Mouse (Mus musculus) embryonic fibroblast, embryonic 13.5 days (primary cell): ENCODE results near the gene Parn. TPM values are rescaled to one million over a fixed set of nuclear protein-coding genes. Genes with fewer than 3 reads are reported as not detected.
A peak's percentile ranks its signal among the peaks of the same experiment; 100 is the strongest.
"Not testable (repeated sequence)": the region's sequence is repeated elsewhere in the genome, so short reads cannot be mapped to it uniquely, and the experiment has no call there.

ENCODE experiments used
- H3K27ac ChIP-seq: 2 replicates; pipeline ENCODE4 v1.5.1; 2012; ENCODE audit warnings: low read length, control low read depth, inconsistent platforms; ENCODE audit not compliant: insufficient read depth
- H3K4me1 ChIP-seq: 2 replicates; pipeline ENCODE4 v1.6.1; 2011; ENCODE audit warnings: low read length; ENCODE audit not compliant: control insufficient read depth, insufficient read depth
- H3K4me3 ChIP-seq: 2 replicates; pipeline ENCODE4 v1.5.1; 2011; ENCODE audit warnings: mild to moderate bottlenecking, control low read depth, low read length; ENCODE audit not compliant: insufficient read depth
- CTCF ChIP-seq: IDR thresholded peaks from 2 replicates; pipeline ENCODE4 v1.5.1; 2011; ENCODE audit warnings: mild to moderate bottlenecking, control low read depth, low read length, moderate library complexity, borderline replicate concordance; ENCODE audit not compliant: insufficient read depth
- POLR2A ChIP-seq: IDR thresholded peaks from 2 replicates; pipeline ENCODE4 v1.6.1; 2011; ENCODE audit warnings: low read depth, mild to moderate bottlenecking, control low read depth, low read length, moderate library complexity
- polyA plus RNA-seq: library from polyadenylated mRNA; stranded (reverse); fragments of >200 nt; gene quantifications from 2 replicates; pipeline ENCODE4 v1.2.4, GENCODE M21; 2011; ENCODE audit warnings: low read depth; ENCODE audit not compliant: missing spikeins, insufficient read length

Parn gene
- polyA plus RNA-seq, 1 experiment, result 38.1 TPM

DNA sequence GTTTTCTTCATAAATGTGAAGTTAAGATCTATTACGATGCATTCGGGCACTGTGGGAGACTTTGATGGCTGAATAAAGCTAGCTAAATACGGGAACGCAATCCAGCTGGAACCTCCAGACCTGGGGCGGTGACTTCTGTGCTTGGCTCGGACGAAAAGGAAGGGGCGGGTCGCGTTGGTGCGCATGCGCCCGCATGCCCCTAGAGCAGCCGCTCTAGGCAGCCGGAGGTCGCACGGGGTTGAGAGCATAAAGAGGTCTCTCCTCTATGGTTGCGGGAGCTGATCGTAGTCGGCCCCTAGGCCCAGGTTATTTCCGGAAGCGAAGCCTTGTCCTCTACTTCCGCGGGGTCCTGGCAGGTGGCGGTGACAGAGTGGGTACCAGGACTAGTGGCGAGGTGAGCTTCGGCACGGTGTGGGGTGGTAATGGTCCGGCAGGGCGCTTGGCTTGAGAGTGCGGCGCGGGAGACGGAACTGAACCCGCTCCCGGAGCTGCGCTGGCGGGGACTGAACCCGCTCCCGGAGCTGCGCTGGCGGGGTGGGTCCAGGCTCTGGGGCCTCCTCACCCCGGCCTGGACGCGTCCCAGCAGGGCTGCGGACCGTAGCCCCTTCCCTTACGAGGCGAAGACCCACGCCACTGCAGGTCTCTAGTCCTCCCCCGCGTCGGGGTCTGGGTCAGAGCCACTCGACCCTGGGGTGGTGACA, 3.9 kb upstream of the Parn start, which contains the start of the genes Bfar and 3110001I22Rik:
TSS of gene Bfar (plus strand) at position 174 of the 701 bp plus-strand sequence.
TSS of gene 3110001I22Rik (plus strand) at position 245 of the 701 bp plus-strand sequence.
- Histone ChIP-seq H3K27ac (peak within 1 kb of the TSS; percentile 69), H3K4me3 (peak within 1 kb of the TSS; percentile 99), H3K4me1 (no peaks in the 10 kb centered on the region)
- peak; percentile 84 for TF ChIP-seq POLR2A
- TF ChIP-seq CTCF, result no peak

DNA sequence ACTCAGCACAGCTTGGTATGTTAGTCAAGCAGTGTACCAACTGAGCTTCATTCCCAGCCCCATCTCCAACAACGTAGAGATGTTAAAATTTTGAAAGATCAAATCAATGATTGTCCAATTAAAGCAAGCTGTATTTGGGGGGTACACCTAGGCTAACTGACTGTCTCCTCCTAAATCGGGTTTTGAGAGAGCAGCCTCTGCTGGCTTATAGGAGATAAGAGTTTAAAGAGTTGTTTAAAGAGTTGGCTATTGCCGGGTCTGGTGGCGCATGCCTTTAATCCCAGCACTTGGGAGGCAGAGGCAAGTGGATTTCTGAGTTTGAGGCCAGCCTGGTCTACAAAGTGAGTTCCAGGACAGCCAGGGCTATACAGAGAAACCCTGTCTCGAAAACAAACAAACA, 2.9 kb upstream of the Parn start:
- not testable (repeated sequence) for H3K4me1 ChIP-seq, H3K4me3 ChIP-seq, H3K27ac ChIP-seq

- Histone ChIP-seq H3K4me1 (no peaks in the 10 kb centered on the region), H3K4me3 (no peak overlapping the region), H3K27ac (no peak overlapping the region)
- TF ChIP-seq CTCF, result no peak
- TF ChIP-seq POLR2A, result no peak
Measured at GRCm38 (mm10) chr16:13669282-13669681, 1.3 kb upstream of the Parn start.

GRCm38 (mm10) chr16:13668402-13669108, 585 bp upstream of the Parn start:
- no peak for TF ChIP-seq POLR2A
- no peak for TF ChIP-seq CTCF
- no peaks in the 10 kb centered on the region for H3K4me1 ChIP-seq
- no peak overlapping the region for H3K4me3 ChIP-seq
- H3K27ac ChIP-seq, result no peak overlapping the region

- Histone ChIP-seq H3K4me3 (no peak overlapping the region), H3K4me1 (no peaks in the 10 kb centered on the region), H3K27ac (no peak overlapping the region)
- TF ChIP-seq POLR2A, result no peak
- no peak for TF ChIP-seq CTCF
Measured at GRCm38 (mm10) chr16:13660736-13661135, 7.2 kb downstream of the Parn start.

GRCm38 (mm10) chr16:13658886-13659285, 9.1 kb downstream of the Parn start:
- TF ChIP-seq CTCF (no peak), POLR2A (no peak)

GRCm38 (mm10) chr16:13645930-13646329, 22.0 kb downstream of the Parn start:
- Histone ChIP-seq H3K4me1 (no peaks in the 10 kb centered on the region), H3K27ac (no peak overlapping the region), H3K4me3 (no peak overlapping the region)
- TF ChIP-seq POLR2A, result no peak
- no peak for TF ChIP-seq CTCF

More at GRCm38 (mm10) chr16:13658886-13659285, 9.1 kb downstream of the Parn start:
- Histone ChIP-seq H3K4me1 (no peaks in the 10 kb centered on the region), H3K27ac (no peak overlapping the region), H3K4me3 (no peak overlapping the region)

- Histone ChIP-seq H3K4me3 (no peak overlapping the region), H3K4me1 (no peaks in the 10 kb centered on the region), H3K27ac (no peak overlapping the region)
- no peak for TF ChIP-seq CTCF
- no peak for TF ChIP-seq POLR2A
Measured at GRCm38 (mm10) chr16:13644474-13644873, 23.5 kb downstream of the Parn start.

GRCm38 (mm10) chr16:13640064-13640463, 27.9 kb downstream of the Parn start:
- Histone ChIP-seq H3K27ac (no peak overlapping the region), H3K4me3 (no peak overlapping the region), H3K4me1 (no peaks in the 10 kb centered on the region)
- TF ChIP-seq CTCF (peak; percentile 33; the same call in 1 of the 2 replicates), POLR2A (no peak)

DNA sequence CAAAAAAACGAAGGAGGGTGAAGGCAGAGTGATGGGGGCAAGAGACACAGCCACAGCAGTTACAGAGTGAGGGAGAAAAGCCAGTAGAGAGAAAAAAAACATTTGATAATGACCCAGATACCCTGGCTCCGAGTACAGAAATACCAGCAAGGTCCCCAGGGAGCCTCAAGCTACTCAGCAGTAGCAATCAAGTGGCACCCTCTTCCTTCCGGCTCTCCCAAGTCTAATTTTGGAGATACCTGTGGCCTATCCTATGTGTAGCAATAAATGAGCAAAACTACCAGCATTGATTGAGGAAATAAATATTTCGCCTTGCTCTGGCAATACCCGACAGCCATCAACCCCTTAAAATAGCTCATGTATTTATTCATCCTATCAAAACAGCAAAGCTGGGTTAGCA, 28.5 kb downstream of the Parn start:
- H3K4me1 ChIP-seq, result no peaks in the 10 kb centered on the region
- TF ChIP-seq CTCF, result no peak
- no peak for TF ChIP-seq POLR2A
- H3K27ac ChIP-seq, result no peak overlapping the region
- H3K4me3 ChIP-seq, result no peak overlapping the region

- not testable (repeated sequence) for H3K27ac ChIP-seq, H3K4me3 ChIP-seq, H3K4me1 ChIP-seq
Measured at GRCm38 (mm10) chr16:13638198-13638597, 29.8 kb downstream of the Parn start.
